Mouse (Mus musculus) neural tube, embryonic 15.5 days (tissue): ENCODE data around the gene Nos3. TPM values are rescaled to one million over a fixed set of nuclear protein-coding genes. Genes with fewer than 3 reads are reported as not detected.

Experiments
- ATAC-seq: fragments of 200-750 bp; cut with Nextera tagmentation; 2 replicates; pipeline ENCODE4 v1.8.0; 2017; ENCODE audit warnings: mild to moderate bottlenecking, moderate TSS enrichment, moderate library complexity; ENCODE audit not compliant: low FRiP score
- H3K27ac ChIP-seq: fragments of 300-500 bp; sonication (generic); replicated peaks from 2 replicates; pipeline ENCODE4 v1.5.1; 2015; ENCODE audit warnings: mild to moderate bottlenecking, inconsistent platforms
- H3K27me3 ChIP-seq: fragments of 300-500 bp; sonication (generic); replicated peaks from 2 replicates; pipeline ENCODE4 v1.6.1; 2015; ENCODE audit warnings: inconsistent platforms
- H3K36me3 ChIP-seq: fragments of 300-500 bp; sonication (generic); 2 replicates; pipeline ENCODE4 v1.6.1; 2015; ENCODE audit warnings: inconsistent platforms
- H3K4me1 ChIP-seq: fragments of 300-500 bp; sonication (generic); 2 replicates; pipeline ENCODE4 v1.6.1; 2015; ENCODE audit warnings: inconsistent platforms
- H3K4me2 ChIP-seq: fragments of 300-500 bp; sonication (generic); 2 replicates; pipeline ENCODE4 v1.6.1; 2015; ENCODE audit warnings: inconsistent platforms, mild to moderate bottlenecking, moderate library complexity
- H3K4me3 ChIP-seq: fragments of 300-500 bp; sonication (generic); replicated peaks from 2 replicates; pipeline ENCODE4 v1.5.1; 2015; ENCODE audit warnings: mild to moderate bottlenecking, inconsistent platforms
- H3K9ac ChIP-seq: fragments of 300-500 bp; sonication (generic); replicated peaks from 2 replicates; pipeline ENCODE4 v1.6.1; 2015; ENCODE audit warnings: mild to moderate bottlenecking, inconsistent platforms
- H3K9me3 ChIP-seq: fragments of 300-500 bp; sonication (generic); replicated peaks from 2 replicates; pipeline ENCODE4 v1.6.1; 2016; ENCODE audit warnings: inconsistent platforms
- WGBS: fragments of 180-500 bp; shearing (Covaris S2); methylation state at CpG from one replicate; pipeline ENCODE4 v1.1.7; 2015; ENCODE audit warnings: mixed read lengths; 5-methylcytosine and 5-hydroxymethylcytosine counted together
- polyA plus RNA-seq: library from polyadenylated mRNA; unstranded; fragments of >200 nt; fragmentation: Nextera tagmentation; extraction: Ambion mirVana; gene quantifications from 2 replicates; pipeline ENCODE4 v1.2.1, GENCODE M21; 2015

Gene Nos3
- polyA plus RNA-seq, 1 experiment from 2014 or later = 9.3 TPM

GRCm38 (mm10) chr5:24380499-24380898 is 15.9 kb downstream of the Nos3 start:
- WGBS = 97% methylated on average over 4 of the region's 4 CpGs
- no peak overlapping the region for H3K27ac ChIP-seq
- H3K9me3 ChIP-seq = no peaks in the 10 kb centered on the region
- H3K4me3 ChIP-seq = no peak overlapping the region
- H3K4me2 ChIP-seq = no peak overlapping the region
- no peak for ATAC-seq
- H3K27me3 ChIP-seq = peaks cover 3% of the 10 kb centered on the region; the same call in 1 of the 2 replicates
- no peak overlapping the region for H3K9ac ChIP-seq
- no peaks in the 10 kb centered on the region for H3K36me3 ChIP-seq
- peaks cover 24% of the 10 kb centered on the region for H3K4me1 ChIP-seq

- peaks cover 10% of the 10 kb centered on the region; the same call in 1 of the 2 replicates for H3K27me3 ChIP-seq
- no peak overlapping the region for H3K4me3 ChIP-seq
- no peak for ATAC-seq
- no peaks in the 10 kb centered on the region for H3K9me3 ChIP-seq
- no peak overlapping the region for H3K27ac ChIP-seq
- H3K4me1 ChIP-seq = peaks cover 24% of the 10 kb centered on the region
- no peak overlapping the region for H3K4me2 ChIP-seq
- H3K36me3 ChIP-seq = no peaks in the 10 kb centered on the region
- 76% methylated on average over 6 of the region's 6 CpGs for WGBS
- H3K9ac ChIP-seq = no peak overlapping the region
Measured at GRCm38 (mm10) chr5:24381486-24381885, 16.9 kb downstream of the Nos3 start.

GRCm38 (mm10) chr5:24381988-24382387 is 17.4 kb downstream of the Nos3 start:
- no peak overlapping the region for H3K9ac ChIP-seq
- H3K27me3 ChIP-seq = peaks cover 14% of the 10 kb centered on the region; the same call in 1 of the 2 replicates
- ATAC-seq = no peak
- H3K4me1 ChIP-seq = peaks cover 27% of the 10 kb centered on the region
- H3K4me3 ChIP-seq = no peak overlapping the region
- no peak overlapping the region for H3K27ac ChIP-seq
- no peaks in the 10 kb centered on the region for H3K9me3 ChIP-seq
- no peaks in the 10 kb centered on the region for H3K36me3 ChIP-seq
- H3K4me2 ChIP-seq = no peak overlapping the region
- WGBS = 67% methylated on average over 2 of the region's 2 CpGs

- peak overlapping the region; percentile 68 for H3K4me2 ChIP-seq
- ATAC-seq = peak; percentile 82
- peaks cover 16% of the 10 kb centered on the region; the same call in 1 of the 2 replicates for H3K27me3 ChIP-seq
- no peaks in the 10 kb centered on the region for H3K36me3 ChIP-seq
- WGBS = 2% methylated on average over 34 of the region's 34 CpGs
- H3K27ac ChIP-seq = peak overlapping the region; percentile 80
- no peaks in the 10 kb centered on the region for H3K9me3 ChIP-seq
- peaks cover 39% of the 10 kb centered on the region for H3K4me1 ChIP-seq
- peak overlapping the region; percentile 49 for H3K4me3 ChIP-seq
- H3K9ac ChIP-seq = peak overlapping the region; percentile 47
Measured at GRCm38 (mm10) chr5:24383026-24383859, 18.6 kb downstream of the Nos3 start.

- Histone ChIP-seq H3K4me1 (peaks cover 45% of the 10 kb centered on the region), H3K9ac (no peak overlapping the region), H3K9me3 (no peaks in the 10 kb centered on the region), H3K27me3 (peaks cover 22% of the 10 kb centered on the region; the same call in 1 of the 2 replicates), H3K4me2 (peak overlapping the region; percentile 68), H3K36me3 (no peaks in the 10 kb centered on the region), H3K27ac (no peak overlapping the region), H3K4me3 (no peak overlapping the region)
- WGBS = 67% methylated on average over 6 of the region's 6 CpGs
- ATAC-seq = no peak
Measured at GRCm38 (mm10) chr5:24384407-24384806, 19.8 kb downstream of the Nos3 start.

GRCm38 (mm10) chr5:24385374-24385773 is 20.8 kb downstream of the Nos3 start:
- H3K9ac ChIP-seq = no peak overlapping the region
- no peaks in the 10 kb centered on the region for H3K36me3 ChIP-seq
- ATAC-seq = no peak
- H3K27ac ChIP-seq = no peak overlapping the region
- peaks cover 22% of the 10 kb centered on the region; the same call in 1 of the 2 replicates for H3K27me3 ChIP-seq
- no peaks in the 10 kb centered on the region for H3K9me3 ChIP-seq
- no peak overlapping the region for H3K4me3 ChIP-seq
- H3K4me1 ChIP-seq = peaks cover 45% of the 10 kb centered on the region
- no peak overlapping the region for H3K4me2 ChIP-seq
- 91% methylated on average over 5 of the region's 5 CpGs for WGBS

- peaks cover 45% of the 10 kb centered on the region for H3K4me1 ChIP-seq
- H3K27ac ChIP-seq = no peak overlapping the region
- H3K4me2 ChIP-seq = 0 out of 2 replicates have a peak overlapping the region, but pooled peaks have one; percentile 99
- no peak overlapping the region for H3K9ac ChIP-seq
- 93% methylated on average over 10 of the region's 10 CpGs for WGBS
- H3K4me3 ChIP-seq = no peak overlapping the region
- ATAC-seq = no peak
- H3K36me3 ChIP-seq = no peaks in the 10 kb centered on the region
- peaks cover 22% of the 10 kb centered on the region; the same call in 1 of the 2 replicates for H3K27me3 ChIP-seq
- no peaks in the 10 kb centered on the region for H3K9me3 ChIP-seq
Measured at GRCm38 (mm10) chr5:24385887-24386550, 21.4 kb downstream of the Nos3 start.

- Histone ChIP-seq H3K4me1 (peaks cover 40% of the 10 kb centered on the region), H3K9ac (peak overlapping the region; percentile 56), H3K9me3 (no peaks in the 10 kb centered on the region), H3K36me3 (no peaks in the 10 kb centered on the region), H3K4me2 (peak overlapping the region; percentile 99), H3K27me3 (peaks cover 22% of the 10 kb centered on the region; the same call in 1 of the 2 replicates), H3K4me3 (peak overlapping the region; percentile 49), H3K27ac (peak overlapping the region; percentile 48)
- peak; percentile 58 for ATAC-seq
- under 1% methylated on average over 73 of the region's 73 CpGs for WGBS
Measured at GRCm38 (mm10) chr5:24387264-24388241, 22.9 kb downstream of the Nos3 start.

- peak overlapping the region; percentile 56 for H3K9ac ChIP-seq
- H3K9me3 ChIP-seq = no peaks in the 10 kb centered on the region
- peak overlapping the region; percentile 99 for H3K4me2 ChIP-seq
- H3K27ac ChIP-seq = peak overlapping the region; percentile 48; the same call in 1 of the 2 replicates
- H3K4me1 ChIP-seq = peaks cover 33% of the 10 kb centered on the region
- H3K27me3 ChIP-seq = peaks cover 22% of the 10 kb centered on the region; the same call in 1 of the 2 replicates
- ATAC-seq = no peak
- 25% methylated on average over 26 of the region's 26 CpGs for WGBS
- H3K36me3 ChIP-seq = no peaks in the 10 kb centered on the region
- peak overlapping the region; percentile 49 for H3K4me3 ChIP-seq
Measured at GRCm38 (mm10) chr5:24388246-24388915, 23.8 kb downstream of the Nos3 start.

GRCm38 (mm10) chr5:24389011-24389657 is 24.5 kb downstream of the Nos3 start:
- Histone ChIP-seq H3K9ac (no peak overlapping the region), H3K4me3 (no peak overlapping the region), H3K9me3 (no peaks in the 10 kb centered on the region), H3K27ac (no peak overlapping the region), H3K4me2 (no peak overlapping the region), H3K27me3 (peaks cover 22% of the 10 kb centered on the region; the same call in 1 of the 2 replicates), H3K36me3 (no peaks in the 10 kb centered on the region), H3K4me1 (peaks cover 34% of the 10 kb centered on the region)
- 53% methylated on average over 7 of the region's 7 CpGs for WGBS
- ATAC-seq = no peak
